Mouse (Mus musculus): ENCODE data around the gene Plpp4. TPM values are rescaled to one million over a fixed set of nuclear protein-coding genes. Genes with fewer than 3 reads are reported as not detected.

Gene Plpp4
- polyA plus RNA-seq, 1 experiment from 2014 or later, result 10.5 TPM

DNA sequence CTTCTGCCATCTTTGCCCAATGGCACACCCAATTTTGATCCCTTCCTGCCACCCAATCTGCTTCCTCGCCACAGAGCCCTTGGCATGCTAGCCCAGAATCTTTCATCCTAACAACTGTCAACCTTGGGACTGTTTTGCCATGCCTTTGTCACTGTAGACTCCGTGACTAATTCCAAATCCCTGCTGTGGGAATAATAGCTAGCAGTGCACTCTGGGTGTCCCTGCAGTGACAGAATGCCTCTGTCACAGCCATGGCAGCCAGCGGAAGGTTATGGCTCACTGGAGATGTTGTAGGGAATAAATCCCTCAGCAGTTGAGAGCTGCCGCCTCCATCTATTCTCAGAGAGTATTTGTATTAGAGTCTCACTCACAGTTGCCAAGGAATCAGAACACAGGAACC, 158.3 kb downstream of the Plpp4 start:
- no peak overlapping the region for H3K27ac ChIP-seq
- H3K4me1 ChIP-seq, result peaks cover 15% of the 10 kb centered on the region
- no peak overlapping the region for H3K9ac ChIP-seq
- 0 out of 2 replicates have a peak, but pooled peaks have one; percentile 33 for ATAC-seq (replicated peaks)
- no peaks in the 10 kb centered on the region for H3K27me3 ChIP-seq (replicated peaks)
- H3K36me3 ChIP-seq (replicated peaks), result no peaks in the 10 kb centered on the region
- H3K4me3 ChIP-seq, result no peak overlapping the region
- H3K9me3 ChIP-seq, result 0 out of 2 replicates have a peak, but pooled peaks cover 4% of the 10 kb centered on the region
- no peak overlapping the region for H3K4me2 ChIP-seq
- 15% methylated on average over 4 of the region's 4 CpGs for WGBS

GRCm38 (mm10) chr7:129421181-129421580, 164.3 kb downstream of the Plpp4 start:
- Histone ChIP-seq H3K9ac (no peak overlapping the region), H3K9me3 (no peaks in the 10 kb centered on the region), H3K27me3 (replicated peaks) (no peaks in the 10 kb centered on the region), H3K27ac (no peak overlapping the region), H3K4me1 (no peaks in the 10 kb centered on the region), H3K36me3 (replicated peaks) (no peaks in the 10 kb centered on the region), H3K4me3 (no peak overlapping the region), H3K4me2 (no peak overlapping the region)
- ATAC-seq (replicated peaks), result no peak
- WGBS, result 61% methylated on average over 1 of the region's 1 CpGs

DNA sequence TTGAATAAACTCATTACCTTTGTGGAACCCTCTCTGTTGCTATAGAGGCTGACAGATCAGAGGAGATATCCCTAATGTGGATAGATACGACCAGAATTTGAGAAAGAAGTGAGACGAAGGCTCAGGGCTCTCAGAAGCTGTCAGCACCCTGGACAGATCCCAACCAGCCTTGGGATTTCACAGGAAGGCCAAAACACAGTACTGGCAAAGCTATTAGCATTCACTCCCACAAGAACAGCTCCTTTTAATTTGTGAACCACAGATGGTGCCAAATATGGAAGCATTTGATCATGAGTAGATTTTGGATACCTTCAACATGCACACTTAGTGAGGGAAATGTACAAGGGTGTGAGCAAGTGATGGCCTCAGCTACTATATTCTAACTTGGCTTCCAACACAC, 168.7 kb downstream of the Plpp4 start:
- H3K9me3 ChIP-seq, result no peaks in the 10 kb centered on the region
- no peak for ATAC-seq (replicated peaks)
- no peaks in the 10 kb centered on the region for H3K27me3 ChIP-seq (replicated peaks)
- 24% methylated on average over 2 of the region's 2 CpGs for WGBS
- H3K4me3 ChIP-seq, result no peak overlapping the region
- no peaks in the 10 kb centered on the region for H3K36me3 ChIP-seq (replicated peaks)
- H3K27ac ChIP-seq, result no peak overlapping the region
- no peak overlapping the region for H3K4me2 ChIP-seq
- H3K4me1 ChIP-seq, result no peaks in the 10 kb centered on the region
- H3K9ac ChIP-seq, result no peak overlapping the region

DNA sequence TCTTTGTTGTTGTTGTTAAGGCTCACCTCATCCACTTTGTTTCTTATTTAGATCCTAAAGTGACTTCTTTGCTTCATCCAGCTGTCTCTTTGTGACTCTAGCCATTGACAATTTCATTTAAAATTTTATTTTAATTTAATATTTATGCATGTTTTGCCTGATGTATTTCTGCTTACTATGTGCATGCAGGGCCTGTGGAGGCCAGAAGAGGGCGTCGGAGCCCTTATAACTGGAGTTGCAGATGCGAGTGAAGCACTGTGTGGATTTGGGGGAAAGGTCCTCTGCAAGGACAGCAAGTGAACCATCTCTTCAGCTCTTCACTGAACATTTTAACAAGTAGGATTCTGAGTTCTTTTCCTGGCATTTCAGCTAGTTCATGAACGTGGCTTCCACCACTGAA, 172.0 kb downstream of the Plpp4 start:
- Histone ChIP-seq H3K4me3 (no peak overlapping the region), H3K27me3 (replicated peaks) (no peaks in the 10 kb centered on the region), H3K36me3 (replicated peaks) (no peaks in the 10 kb centered on the region), H3K9ac (no peak overlapping the region), H3K27ac (no peak overlapping the region), H3K4me2 (no peak overlapping the region), H3K4me1 (no peaks in the 10 kb centered on the region), H3K9me3 (no peaks in the 10 kb centered on the region)
- 53% methylated on average over 4 of the region's 4 CpGs for WGBS
- ATAC-seq (replicated peaks), result no peak

- H3K4me1 ChIP-seq, result no peaks in the 10 kb centered on the region
- no peak overlapping the region for H3K27ac ChIP-seq
- H3K9me3 ChIP-seq, result no peaks in the 10 kb centered on the region
- no peak overlapping the region for H3K9ac ChIP-seq
- H3K36me3 ChIP-seq (replicated peaks), result no peaks in the 10 kb centered on the region
- WGBS, result 37% methylated on average over 3 of the region's 3 CpGs
- H3K4me2 ChIP-seq, result no peak overlapping the region
- H3K4me3 ChIP-seq, result no peak overlapping the region
- no peaks in the 10 kb centered on the region for H3K27me3 ChIP-seq (replicated peaks)
- ATAC-seq (replicated peaks), result no peak
Observed at GRCm38 (mm10) chr7:129429903-129430302, 173.1 kb downstream of the Plpp4 start.

All from midbrain, embryonic 15.5 days (tissue).